Mouse (Mus musculus): Measurements from ENCODE around the gene Cyp2s1. TPM values are rescaled to one million over a fixed set of nuclear protein-coding genes. Genes with fewer than 3 reads are reported as not detected.

Gene Cyp2s1
- total and polyA plus RNA-seq, 3 experiments = not detected

DNA sequence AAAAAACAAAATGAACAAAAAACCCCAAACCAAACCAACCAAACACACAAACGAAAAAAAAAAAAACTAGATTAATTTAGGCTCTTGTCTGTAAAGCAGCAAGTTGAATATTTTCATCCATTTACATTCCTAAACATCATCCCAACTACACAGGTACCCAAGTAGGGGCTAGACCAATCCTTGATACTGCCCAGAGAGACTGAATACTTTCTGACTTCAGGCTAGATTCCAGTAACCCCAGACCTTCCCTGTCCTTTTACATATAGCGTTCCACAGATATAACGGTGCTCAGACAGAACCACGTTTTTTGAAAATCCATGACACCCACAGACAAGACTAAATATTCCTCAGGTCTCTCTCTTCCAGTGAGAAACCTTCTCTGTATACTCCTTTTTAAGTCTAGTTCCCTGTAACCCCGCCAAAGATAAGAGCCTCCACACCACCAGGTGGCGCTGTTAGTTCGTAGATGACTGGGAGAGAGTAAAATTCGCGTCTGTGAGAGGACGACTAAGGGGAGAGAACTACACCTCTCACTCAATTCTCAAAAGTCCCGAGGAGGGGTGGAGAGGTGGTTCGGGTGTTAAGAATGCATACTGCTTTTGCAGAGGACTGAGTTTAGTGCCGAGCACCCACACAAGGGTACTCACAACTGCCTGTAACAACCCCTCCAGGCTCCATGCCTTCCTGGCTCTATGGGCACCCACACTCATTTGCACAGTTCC is 31.2 kb upstream of the Cyp2s1 start:
- DNase-seq (ENCODE audit: low read depth, low spot score) = peak; percentile 24
- Histone ChIP-seq H3K4me3 (ENCODE audit: control insufficient read depth in 1 of 2, insufficient read depth in 1 of 2, low read depth in 2 of 2, low read length in 2 of 2) (no peak overlapping the region), H3K27me3 (ENCODE audit: control insufficient read depth in 1 of 2, insufficient read depth in 2 of 2, low read length in 2 of 2) (no peaks in the 10 kb centered on the region), H3K79me2 (ENCODE audit: control insufficient read depth, insufficient read depth, low read length, poor library complexity) (no peaks in the 10 kb centered on the region), H3K36me3 (ENCODE audit: control insufficient read depth in 1 of 2, insufficient read depth in 2 of 2, low read length in 2 of 2) (no peaks in the 10 kb centered on the region), H3K4me1 (ENCODE audit: control insufficient read depth in 1 of 2, insufficient read depth in 2 of 2, low read length in 2 of 2) (no peaks in the 10 kb centered on the region), H3K9me3 (replicated peaks; ENCODE audit: insufficient read depth, low read length) (no peaks in the 10 kb centered on the region), H3K9ac (ENCODE audit: control insufficient read depth, low read depth, low read length, poor library complexity, severe bottlenecking) (no peak overlapping the region), H3K27ac (ENCODE audit: control insufficient read depth, low read depth, low read length) (no peak overlapping the region)
- TF ChIP-seq MAZ (IDR thresholded peaks at IDR 0.05; ENCODE audit: low read depth, low read length) = no peak
- peak; percentile 32 to 36 (median 33); a peak in 4 of 6 replicates for TF ChIP-seq CTCF (IDR thresholded peaks at IDR 0.05 in 2 of 3, conservative IDR thresholded peaks at IDR 0.05 in 1 of 3; ENCODE audit: control insufficient read depth in 1 of 3, insufficient read depth in 1 of 3, low read depth in 2 of 3, low read length in 3 of 3, poor library complexity in 1 of 3, severe bottlenecking in 1 of 3)

DNA sequence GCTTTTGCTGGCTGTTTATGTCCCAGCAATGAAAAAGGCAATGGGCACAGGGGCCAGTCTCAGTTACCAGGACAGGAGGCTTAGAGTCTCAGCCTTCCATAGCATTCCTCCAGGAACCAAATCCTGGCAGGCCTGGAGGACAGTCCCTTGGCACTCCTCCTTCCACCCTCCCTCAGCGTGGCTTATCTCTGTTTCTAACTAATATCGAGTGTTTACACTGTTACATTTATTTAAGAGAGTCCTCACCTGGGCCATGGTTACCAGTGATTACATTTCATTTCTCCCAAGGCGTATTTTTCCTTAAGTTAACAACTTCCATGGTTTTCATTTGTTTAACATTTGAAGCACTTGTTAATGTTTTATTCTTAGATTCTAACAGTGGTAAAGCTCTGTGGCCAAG is 28.2 kb upstream of the Cyp2s1 start:
- DNase-seq (ENCODE audit: low read depth, low spot score) = no peak
- H3K9ac ChIP-seq (ENCODE audit: control insufficient read depth, low read depth, low read length, poor library complexity, severe bottlenecking) = no peak overlapping the region

DNA sequence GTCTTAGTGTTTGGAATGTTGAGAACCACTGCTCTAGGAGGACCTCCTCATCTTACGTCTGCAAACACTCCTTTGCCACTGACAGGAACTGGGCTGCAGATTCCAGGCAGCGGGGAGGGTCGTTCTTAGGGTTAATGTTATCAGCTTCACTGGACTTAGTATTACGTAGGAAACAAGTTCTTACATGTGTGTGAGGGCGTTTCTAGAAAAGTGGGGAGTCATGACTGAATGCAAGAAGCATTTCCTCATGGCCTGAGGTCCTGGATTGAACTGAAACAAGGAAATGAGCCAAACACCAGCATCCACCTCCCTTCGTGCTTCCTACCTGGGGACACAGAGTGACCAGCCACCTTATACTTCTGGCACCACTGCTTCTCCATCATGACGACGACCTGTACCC is 27.7 kb upstream of the Cyp2s1 start:
- no peaks in the 10 kb centered on the region for H3K36me3 ChIP-seq (ENCODE audit: control insufficient read depth in 1 of 2, insufficient read depth in 2 of 2, low read length in 2 of 2)
- no peak for TF ChIP-seq NRF1 (IDR thresholded peaks at IDR 0.05; ENCODE audit: insufficient read depth, low read depth, low read length, poor library complexity, severe bottlenecking)
- no peak for TF ChIP-seq KAT2A (conservative IDR thresholded peaks at IDR 0.05; ENCODE audit: low read depth, low read length)
- TF ChIP-seq ZMIZ1 (IDR thresholded peaks at IDR 0.05; ENCODE audit: low read depth, low read length) = no peak
- no peak for TF ChIP-seq HCFC1 (IDR thresholded peaks at IDR 0.05; ENCODE audit: low read depth, low read length)
- TF ChIP-seq POLR2AphosphoS2 (IDR thresholded peaks at IDR 0.05; ENCODE audit: low read length) = no peak
- TF ChIP-seq MAZ (IDR thresholded peaks at IDR 0.05; ENCODE audit: low read depth, low read length) = no peak
- no peak for TF ChIP-seq POLR2AphosphoS5 (IDR thresholded peaks at IDR 0.05; ENCODE audit: borderline replicate concordance, low read depth, low read length)
- TF ChIP-seq MEF2A (IDR thresholded peaks at IDR 0.05; ENCODE audit: extremely low read depth, insufficient replicate concordance, low read depth, low read length, poor library complexity, severe bottlenecking) = no peak
- TF ChIP-seq JUND (IDR thresholded peaks at IDR 0.05; ENCODE audit: low read depth, low read length) = no peak
- TF ChIP-seq USF2 (IDR thresholded peaks at IDR 0.05; ENCODE audit: borderline replicate concordance in 1 of 2, insufficient read depth in 1 of 2, low read depth in 1 of 2, low read length in 2 of 2) = no peak
- TF ChIP-seq POLR2A (IDR thresholded peaks at IDR 0.05; ENCODE audit: control insufficient read depth in 1 of 2, insufficient read depth in 1 of 2, low read depth in 1 of 2, low read length in 2 of 2, poor library complexity in 1 of 2) = no peak
- no peak for TF ChIP-seq BHLHE40 (IDR thresholded peaks at IDR 0.05; ENCODE audit: borderline replicate concordance, low read depth, low read length)
- TF ChIP-seq ZNF384 (IDR thresholded peaks at IDR 0.05; ENCODE audit: low read depth, low read length) = no peak
- TF ChIP-seq UBTF (IDR thresholded peaks at IDR 0.05; ENCODE audit: borderline replicate concordance, insufficient read depth, low read depth, low read length) = no peak
- TF ChIP-seq TAL1 (IDR thresholded peaks at IDR 0.05; ENCODE audit: low read length) = no peak
- TF ChIP-seq ELF1 (IDR thresholded peaks at IDR 0.05; ENCODE audit: low read depth, low read length) = no peak
- no peak overlapping the region for H3K9ac ChIP-seq (ENCODE audit: control insufficient read depth, low read depth, low read length, poor library complexity, severe bottlenecking)
- H3K79me2 ChIP-seq (ENCODE audit: control insufficient read depth, insufficient read depth, low read length, poor library complexity) = no peaks in the 10 kb centered on the region
- H3K9me3 ChIP-seq (replicated peaks; ENCODE audit: insufficient read depth, low read length) = no peaks in the 10 kb centered on the region
- H3K27ac ChIP-seq (ENCODE audit: control insufficient read depth, low read depth, low read length) = no peak overlapping the region
- H3K4me1 ChIP-seq (ENCODE audit: control insufficient read depth in 1 of 2, insufficient read depth in 2 of 2, low read length in 2 of 2) = no peaks in the 10 kb centered on the region
- no peaks in the 10 kb centered on the region for H3K27me3 ChIP-seq (ENCODE audit: control insufficient read depth in 1 of 2, insufficient read depth in 2 of 2, low read length in 2 of 2)
- H3K4me3 ChIP-seq (ENCODE audit: control insufficient read depth in 1 of 2, insufficient read depth in 1 of 2, low read depth in 2 of 2, low read length in 2 of 2) = no peak overlapping the region
- DNase-seq (ENCODE audit: low read depth, low spot score) = no peak

More for the DNA sequence above, 28.2 kb upstream of the Cyp2s1 start:
- no peak overlapping the region for H3K4me3 ChIP-seq (ENCODE audit: control insufficient read depth in 1 of 2, insufficient read depth in 1 of 2, low read depth in 2 of 2, low read length in 2 of 2)
- no peaks in the 10 kb centered on the region for H3K36me3 ChIP-seq (ENCODE audit: control insufficient read depth in 1 of 2, insufficient read depth in 2 of 2, low read length in 2 of 2)
- no peak overlapping the region for H3K27ac ChIP-seq (ENCODE audit: control insufficient read depth, low read depth, low read length)
- no peaks in the 10 kb centered on the region for H3K4me1 ChIP-seq (ENCODE audit: control insufficient read depth in 1 of 2, insufficient read depth in 2 of 2, low read length in 2 of 2)
- no peaks in the 10 kb centered on the region for H3K79me2 ChIP-seq (ENCODE audit: control insufficient read depth, insufficient read depth, low read length, poor library complexity)
- H3K27me3 ChIP-seq (ENCODE audit: control insufficient read depth in 1 of 2, insufficient read depth in 2 of 2, low read length in 2 of 2) = no peaks in the 10 kb centered on the region
- no peaks in the 10 kb centered on the region for H3K9me3 ChIP-seq (replicated peaks; ENCODE audit: insufficient read depth, low read length)
- TF ChIP-seq TCF12 (IDR thresholded peaks at IDR 0.05; ENCODE audit: low read depth, low read length) (no peak), E2F4 (IDR thresholded peaks at IDR 0.05; ENCODE audit: borderline replicate concordance, low read depth, low read length) (no peak), SMC3 (IDR thresholded peaks at IDR 0.05; ENCODE audit: low read depth, low read length) (no peak)
